Mouse (Mus musculus): ENCODE measurements at regions not wholly inside any gene's neighbourhood (a gene's known extent, or its start where the extent isn't known, plus 50 kb on each side); places are given as distances from the start of the nearest gene placed in this dataset.

DNA sequence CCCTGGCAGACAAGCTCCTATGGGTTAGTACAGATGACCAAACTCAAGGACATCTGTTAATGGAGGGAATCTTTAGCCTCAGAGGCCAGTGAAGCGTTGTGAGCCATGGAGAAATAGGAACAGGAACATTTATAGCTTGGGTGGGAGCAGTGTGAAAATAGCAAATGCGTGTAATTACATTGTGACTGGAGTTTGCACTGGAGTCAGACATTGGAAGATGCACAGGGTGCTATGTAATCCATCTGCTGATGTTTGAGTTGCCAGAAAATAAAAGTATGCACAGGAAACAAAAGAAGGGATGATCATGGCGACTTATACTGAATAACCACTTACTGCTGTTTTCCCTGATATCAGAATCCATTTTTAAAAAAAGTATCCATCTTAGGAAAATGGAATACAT, 2940.3 kb upstream of the Lrrc6 start:
- no peak for TF ChIP-seq E2F4 (IDR thresholded peaks at IDR 0.05; ENCODE audit: insufficient read depth)
- no peak for TF ChIP-seq USF1 (IDR thresholded peaks at IDR 0.05; ENCODE audit: low read depth)
- TF ChIP-seq POLR2AphosphoS2 (IDR thresholded peaks at IDR 0.05; ENCODE audit: insufficient read length, low read depth) = no peak
- no peak for TF ChIP-seq POLR2A (IDR thresholded peaks at IDR 0.05; ENCODE audit: insufficient read length, low read depth)
- TF ChIP-seq TCF3 (IDR thresholded peaks at IDR 0.05; ENCODE audit: insufficient read length, low read depth) = no peak
- TF ChIP-seq MAX (IDR thresholded peaks at IDR 0.05; ENCODE audit: low read depth) = no peak
- no peak for TF ChIP-seq MYOD1 (IDR thresholded peaks at IDR 0.05; ENCODE audit: control insufficient read depth in 1 of 3, insufficient read length in 2 of 3, low read depth in 2 of 3)
- TF ChIP-seq REST (IDR thresholded peaks at IDR 0.05; ENCODE audit: insufficient read depth, insufficient read length) = no peak
- no peak for TF ChIP-seq CEBPB (IDR thresholded peaks at IDR 0.05; ENCODE audit: insufficient read depth, poor library complexity, severe bottlenecking)
- no peak for TF ChIP-seq TCF12 (IDR thresholded peaks at IDR 0.05; ENCODE audit: insufficient read depth, poor library complexity, severe bottlenecking)
- no peak for TF ChIP-seq MYOG (IDR thresholded peaks at IDR 0.05; ENCODE audit: control insufficient read depth in 1 of 3, insufficient read depth in 1 of 3, insufficient read length in 2 of 3, low read depth in 2 of 3)

All from myocyte (in vitro differentiated cells).